Mouse (Mus musculus) C3H10T1/2 (cell line): ENCODE data around the gene Cdkn2aipnl. TPM values are rescaled to one million over a fixed set of nuclear protein-coding genes. Genes with fewer than 3 reads are reported as not detected.

Source experiments
- polyA plus RNA-seq, 2 experiments: library from polyadenylated mRNA; unstranded; fragments of >200 nt; fragmentation: generic; extraction: Trizol; gene quantifications; one replicate each; pipeline ENCODE4 v1.2.1; 2012; ENCODE audit warnings: missing spikeins in 2 of 2

The Cdkn2aipnl gene
- polyA plus RNA-seq, result 10 to 100 TPM; 31.2 to 43.5 TPM

DNA sequence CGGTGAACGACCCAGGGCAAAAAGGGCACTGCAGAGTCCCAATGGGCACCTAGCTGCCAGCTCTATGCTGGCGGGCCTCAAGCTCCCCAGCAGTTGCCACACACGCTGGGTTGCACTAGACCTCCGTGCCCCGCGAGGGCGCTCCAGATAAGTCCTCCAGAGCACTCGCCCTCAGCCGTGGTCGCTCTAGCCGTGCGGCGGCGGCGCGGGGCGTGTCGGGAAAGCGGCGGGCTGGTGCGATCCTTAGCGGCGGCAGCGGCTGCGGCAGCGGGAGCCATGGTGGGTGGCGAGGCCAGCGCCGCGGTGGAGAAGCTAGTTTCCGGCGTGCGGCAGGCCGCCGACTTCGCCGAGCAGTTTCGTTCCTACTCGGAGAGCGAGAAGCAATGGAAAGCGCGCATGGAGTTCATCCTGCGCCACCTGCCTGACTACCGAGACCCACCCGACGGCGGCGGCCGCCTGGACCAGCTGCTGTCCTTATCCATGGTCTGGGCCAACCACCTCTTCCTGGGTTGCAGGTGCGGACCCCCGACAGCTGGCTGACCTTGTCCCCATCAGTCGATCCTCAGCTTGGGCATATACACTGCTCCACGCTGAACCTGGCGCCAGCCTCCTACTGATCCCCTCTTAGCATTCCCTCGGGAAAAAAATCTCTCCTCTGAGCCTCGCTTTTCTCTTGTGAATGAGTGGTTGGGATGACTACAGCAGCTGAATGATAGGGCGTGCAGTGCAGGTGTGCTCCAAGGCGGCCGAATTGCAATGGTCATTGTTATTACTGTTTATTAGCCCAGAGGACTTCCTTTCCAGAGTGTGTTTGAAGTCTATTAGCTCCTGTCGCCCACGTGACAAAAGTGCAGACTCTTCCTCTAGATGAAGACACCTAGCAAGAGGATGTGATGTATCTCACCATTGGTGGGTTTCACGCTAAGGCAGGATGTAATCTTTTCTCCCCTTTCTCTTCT lies at the start of gene Cdkn2aipnl:
Gene Cdkn2aipnl (plus strand): TSS at position 219 of the 959 bp plus-strand sequence.

DNA sequence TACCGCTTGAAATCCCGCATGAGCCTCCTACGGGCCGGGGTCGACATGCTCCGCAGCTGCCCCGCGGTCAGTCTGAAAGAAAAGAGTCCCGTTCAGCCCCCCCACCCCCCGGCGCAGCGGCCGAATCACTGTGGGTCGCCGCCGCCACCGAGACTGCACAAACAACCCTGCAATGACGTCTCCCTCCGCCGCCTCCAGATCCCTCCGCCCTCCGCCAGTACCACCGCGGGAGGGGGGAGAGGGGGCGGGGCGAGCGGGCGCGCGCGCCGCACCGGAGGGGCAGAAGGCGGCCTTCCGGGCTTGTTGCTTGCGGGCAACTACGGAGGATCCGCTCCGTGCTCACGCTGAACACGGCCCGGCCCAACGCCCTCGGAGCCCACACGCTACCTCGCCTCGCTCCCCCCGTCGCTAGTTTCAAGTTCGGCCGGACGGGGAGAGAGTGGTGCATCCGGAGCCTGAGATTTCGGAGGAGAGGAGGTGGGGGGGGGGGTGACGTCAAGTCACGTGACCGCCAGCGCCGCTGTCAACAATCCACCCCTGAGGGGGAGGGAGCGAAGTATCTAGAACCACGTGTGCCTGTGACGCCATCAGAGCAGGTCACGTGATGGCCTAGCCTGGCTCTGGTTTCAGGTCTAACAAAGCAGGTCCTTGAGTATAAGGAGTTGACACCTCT lies 33.0 kb downstream of the Cdkn2aipnl start, which contains the start of gene Ube2b:
Gene Ube2b (minus strand): TSS at position 473 of the 673 bp plus-strand sequence.

DNA sequence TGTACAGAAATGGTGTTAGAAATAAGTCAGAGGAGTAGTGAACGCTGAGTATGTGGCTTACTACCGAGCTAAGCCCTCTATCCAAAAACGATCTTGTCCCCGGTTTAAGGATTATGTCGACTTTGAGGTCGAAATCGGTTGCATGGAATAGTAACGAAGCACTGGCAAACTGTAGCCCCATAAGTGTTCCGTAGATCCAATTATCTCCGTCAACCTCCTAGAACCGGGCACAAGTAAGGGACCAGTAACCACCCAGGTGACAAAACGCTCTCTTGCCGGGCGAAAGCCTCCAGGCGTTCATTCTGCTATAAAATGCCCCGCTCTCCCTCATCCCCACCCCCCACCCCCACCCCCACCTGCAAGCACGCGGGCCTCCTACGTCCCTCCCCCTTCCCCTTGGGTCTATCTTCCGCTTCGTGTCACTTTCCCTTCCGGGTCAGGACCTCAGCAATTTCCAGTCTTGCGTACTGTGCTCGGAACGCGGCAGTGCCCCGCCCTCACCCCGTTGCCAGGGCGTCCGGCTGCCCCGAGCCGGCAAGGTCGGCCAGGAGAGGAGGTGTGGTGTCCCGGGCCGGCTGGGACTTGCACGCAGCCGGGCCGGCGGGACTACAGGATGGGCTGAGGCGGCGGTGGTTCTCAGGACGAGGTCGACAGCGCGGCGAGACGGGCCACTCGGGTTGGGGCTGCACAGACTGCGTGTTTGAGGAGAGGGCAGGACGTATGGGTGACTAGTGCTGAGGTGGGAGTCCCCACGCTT lies 36.5 kb downstream of the Cdkn2aipnl start, which contains the start of gene Cdkl3:
Gene Cdkl3 (plus strand): TSS at position 450 of the 757 bp plus-strand sequence.

Other genes with a start within 250 kb of the Cdkn2aipnl start
- gene Sec24a, start 204.0 kb upstream of the Cdkn2aipnl start, polyA plus RNA-seq, result 1 to 10 TPM in 1 of 2 experiments, under 1 TPM in 1; 0.81 to 4.5 TPM
- gene Sar1b, start 204.0 kb upstream of the Cdkn2aipnl start, polyA plus RNA-seq, result 10 to 100 TPM in 1 of 2 experiments, 1 to 10 TPM in 1; 7.1 to 44.6 TPM
- gene Jade2, start 110.0 kb upstream of the Cdkn2aipnl start, polyA plus RNA-seq, result 10 to 100 TPM in 1 of 2 experiments, 1 to 10 TPM in 1; 4.3 to 12.8 TPM
- gene Ube2b, start 33.1 kb downstream of the Cdkn2aipnl start, polyA plus RNA-seq, result 10 to 100 TPM in 1 of 2 experiments, 1 to 10 TPM in 1; 5.7 to 60.8 TPM
- gene Cdkl3, start 36.6 kb downstream of the Cdkn2aipnl start, polyA plus RNA-seq, result 1 to 10 TPM in 1 of 2 experiments, under 1 TPM in 1; 0.26 to 2.8 TPM
- 10 to 100 TPM in 1 of 2 experiments, 1 to 10 TPM in 1; 8.4 to 39.2 TPM for gene Ppp2ca, start 131.0 kb downstream of the Cdkn2aipnl start, polyA plus RNA-seq
- not detected for gene Olfr1373, start 177.9 kb downstream of the Cdkn2aipnl start, polyA plus RNA-seq
- not detected for gene Olfr1371, start 246.3 kb downstream of the Cdkn2aipnl start, polyA plus RNA-seq